Mouse (Mus musculus) left cerebral cortex, postnatal 10 days (tissue): Measurements from ENCODE around the gene Nos1. TPM values are rescaled to one million over a fixed set of nuclear protein-coding genes. Genes with fewer than 3 reads are reported as not detected.

Experiments used
- DNase-seq, 2 experiments: peaks; one replicate each; pipeline ENCODE4 v3.0.0; 2021 to 2022; ENCODE audit warnings: low spot score in 2 of 2, mixed read lengths in 1 of 2; ENCODE audit errors: extremely low spot score in 1 of 2
- intact Hi-C: fragments of 180-260 bp; cut with DNase I; formaldehyde crosslinking; loops from one replicate; pipeline ENCODE4 v1.15.1; 2025
- total RNA-seq, 2 experiments: library from RNA; stranded (reverse); gene quantifications; 2 replicates each; pipeline ENCODE4 v1.2.3; 2021

Nos1 gene
- 10 to 100 TPM; 24.0 to 24.3 TPM for total RNA-seq

- intact Hi-C loops = no loop called here
- DNase-seq = no peak
These were observed at the start of gene Nos1 for GRCm38 (mm10) chr5:117780681-117781080. Gene Nos1 (plus strand): TSS chr5:117781032.

- no peak for DNase-seq
- intact Hi-C loops = no loop called here
These were observed 49.5 kb upstream of the Nos1 start for GRCm38 (mm10) chr5:117731311-117731710.

- intact Hi-C loops = no loop called here
- DNase-seq = no peak
These were observed 36.1 kb upstream of the Nos1 start for GRCm38 (mm10) chr5:117744654-117745178.

GRCm38 (mm10) chr5:117749353-117749752, 31.5 kb upstream of the Nos1 start:
- intact Hi-C loops = no loop called here
- no peak for DNase-seq

- no peak for DNase-seq
- intact Hi-C loops = no loop called here
These were observed 22.9 kb upstream of the Nos1 start for GRCm38 (mm10) chr5:117757696-117758482.

- DNase-seq = no peak
- intact Hi-C loops = no loop called here
These were observed 19.5 kb upstream of the Nos1 start for GRCm38 (mm10) chr5:117761181-117761832.

GRCm38 (mm10) chr5:117764496-117764895, 16.3 kb upstream of the Nos1 start:
- intact Hi-C loops = no loop called here
- no peak for DNase-seq

GRCm38 (mm10) chr5:117779175-117779574, 1.7 kb upstream of the Nos1 start:
- no peak for DNase-seq
- intact Hi-C loops = no loop called here

- DNase-seq = no peak
- intact Hi-C loops = no loop called here
These were observed 346 bp downstream of the Nos1 start for GRCm38 (mm10) chr5:117781178-117781577.

GRCm38 (mm10) chr5:117790071-117790470, 9.2 kb downstream of the Nos1 start:
- peak in 1 of 2 experiments; percentile 7 for DNase-seq
- intact Hi-C loops = no loop called here

- DNase-seq = peak in 1 of 2 experiments; percentile 3
- intact Hi-C loops = no loop called here
These were observed 11.0 kb downstream of the Nos1 start for GRCm38 (mm10) chr5:117791875-117792274.

- intact Hi-C loops = no loop called here
These were observed 20.0 kb downstream of the Nos1 start for GRCm38 (mm10) chr5:117800849-117801248.

GRCm38 (mm10) chr5:117802071-117802521, 21.3 kb downstream of the Nos1 start:
- intact Hi-C loops = no loop called here
- no peak for DNase-seq

More at GRCm38 (mm10) chr5:117800849-117801248, 20.0 kb downstream of the Nos1 start:
- no peak for DNase-seq

GRCm38 (mm10) chr5:117803551-117803950, 22.7 kb downstream of the Nos1 start:
- intact Hi-C loops = no loop called here
- DNase-seq = no peak

- no peak for DNase-seq
- intact Hi-C loops = no loop called here
These were observed 30.1 kb downstream of the Nos1 start for GRCm38 (mm10) chr5:117810930-117811329.

- DNase-seq = no peak
- intact Hi-C loops = no loop called here
These were observed 38.0 kb downstream of the Nos1 start for GRCm38 (mm10) chr5:117818800-117819199.

- intact Hi-C loops = no loop called here
- no peak for DNase-seq
These were observed 39.6 kb downstream of the Nos1 start for GRCm38 (mm10) chr5:117820445-117820844.

- intact Hi-C loops = no loop called here
- no peak for DNase-seq
These were observed 43.0 kb downstream of the Nos1 start for GRCm38 (mm10) chr5:117823811-117824210.

GRCm38 (mm10) chr5:117824486-117824885, 43.7 kb downstream of the Nos1 start:
- DNase-seq = no peak
- intact Hi-C loops = no loop called here

- intact Hi-C loops = no loop called here
- no peak for DNase-seq
These were observed 44.5 kb downstream of the Nos1 start for GRCm38 (mm10) chr5:117825336-117825735.
